Mouse (Mus musculus): ENCODE measurements around the gene Gm20736. TPM values are rescaled to one million over a fixed set of nuclear protein-coding genes. Genes with fewer than 3 reads are reported as not detected.
"Not testable (repeated sequence)": the region's sequence is repeated elsewhere in the genome, so short reads cannot be mapped to it uniquely, and the experiment has no call there.

The Gm20736 gene
- not detected in 2 replicates for polyA plus RNA-seq (2015; fragmentation: Nextera tagmentation; extraction: Ambion mirVana)

DNA sequence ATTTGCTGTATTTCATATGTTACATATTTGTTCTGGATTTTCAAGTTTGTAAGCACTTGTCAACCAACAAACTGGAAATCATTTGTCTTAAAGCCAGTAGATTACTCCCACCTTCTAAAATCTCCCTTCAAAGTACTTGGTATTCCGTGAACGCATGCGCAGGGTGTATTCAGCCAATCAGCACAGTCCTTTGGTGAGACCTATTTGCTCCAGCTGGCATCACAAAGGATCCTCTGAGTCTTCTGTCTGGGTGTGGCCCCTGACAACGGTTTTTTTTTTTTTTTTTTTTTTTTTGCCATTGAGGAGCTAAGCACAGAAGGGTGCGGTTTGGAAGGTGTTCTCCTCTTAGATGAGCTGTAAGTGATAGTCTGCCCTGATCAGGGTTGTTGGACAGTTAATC lies at the start of gene Gm20736:
Gene Gm20736, plus strand, starts transcription at position 301 of the 400 bp plus-strand sequence.
- not testable (repeated sequence) for H3K9me3 ChIP-seq (replicated peaks); H3K4me3 ChIP-seq (replicated peaks); H3K4me2 ChIP-seq; H3K27ac ChIP-seq (replicated peaks); H3K27me3 ChIP-seq (replicated peaks); H3K4me1 ChIP-seq; H3K9ac ChIP-seq (replicated peaks); ATAC-seq (ENCODE audit: low FRiP score); H3K36me3 ChIP-seq
- no CpG with 5 or more reads among the region's 5 CpGs for whole genome bisulfite sequencing

Other genes with a start within 250 kb of the Gm20736 start
- not detected in 2 replicates for gene Gm20924, start 170.2 kb upstream of the Gm20736 start, polyA plus RNA-seq (2015; fragmentation: Nextera tagmentation; extraction: Ambion mirVana)

Data from neural tube, embryonic 15.5 days (tissue).